Mouse (Mus musculus) layer of hippocampus, adult 11-12 months (tissue): Measurements from ENCODE around the gene Dmrt2.

Experiments
- DNase-seq: peaks from one replicate; pipeline ENCODE4 v3.0.0; 2022; ENCODE audit warnings: low spot score

The Dmrt2 gene

GRCm38 (mm10) chr19:25672101-25672950, at the start of gene Dmrt2:
TSS of gene Dmrt2 (plus strand) at chr19:25672411.
- DNase-seq = peak; percentile 15

GRCm38 (mm10) chr19:25628490-25628889, 43.7 kb upstream of the Dmrt2 start:
- DNase-seq = peak; percentile 65

DNA sequence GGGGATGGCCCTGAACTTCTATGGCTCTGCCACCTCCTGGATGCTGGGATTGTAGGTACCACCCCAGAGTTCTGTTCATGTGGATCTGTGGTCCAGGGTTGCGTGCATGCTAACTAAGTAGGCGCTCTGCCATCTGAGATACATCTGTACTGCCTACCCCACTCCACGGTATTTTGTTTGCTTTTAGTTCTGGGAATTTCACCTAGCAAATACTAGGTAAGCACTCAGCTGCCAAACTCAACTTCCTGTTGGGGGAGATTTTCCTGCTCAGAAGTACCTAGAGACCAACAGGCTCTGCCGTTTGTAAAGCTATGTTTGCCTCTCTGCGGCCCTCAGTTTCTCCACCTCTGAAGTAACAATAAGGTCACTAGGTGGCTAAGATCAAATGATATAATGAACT, 37.1 kb upstream of the Dmrt2 start:
- DNase-seq = no peak

- peak; percentile 58 for DNase-seq
Observed at GRCm38 (mm10) chr19:25635622-25636244, 36.5 kb upstream of the Dmrt2 start.

DNA sequence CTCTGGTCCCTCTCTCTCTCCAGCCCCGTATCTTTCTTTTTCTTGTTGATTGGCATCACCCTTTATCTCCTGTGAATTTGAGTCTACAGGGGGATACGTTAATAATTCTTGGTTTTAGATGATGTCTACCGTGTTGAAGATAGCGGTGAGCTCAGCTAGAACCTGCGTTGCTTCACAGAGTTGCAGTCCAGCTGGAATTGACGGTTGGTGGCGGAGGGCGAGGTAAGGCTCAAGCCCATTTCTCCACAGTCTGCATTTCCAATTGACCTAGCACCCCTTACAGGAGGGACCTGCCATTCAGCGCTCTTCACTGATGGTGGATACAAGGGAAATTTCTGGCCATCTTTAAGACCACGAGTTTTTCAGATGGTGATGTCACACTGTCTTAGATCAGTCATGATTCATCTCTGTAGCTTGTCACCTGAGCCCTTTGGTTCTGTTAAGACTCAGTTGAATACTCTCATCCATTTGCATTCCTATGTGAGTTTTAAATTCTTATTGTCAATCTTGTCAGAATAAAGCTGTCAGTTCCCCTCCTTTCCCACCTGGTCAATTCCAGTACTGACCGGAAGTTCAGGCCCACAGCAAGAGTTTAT, 33.3 kb upstream of the Dmrt2 start:
- no peak for DNase-seq

GRCm38 (mm10) chr19:25641786-25642185, 30.4 kb upstream of the Dmrt2 start:
- no peak for DNase-seq

DNA sequence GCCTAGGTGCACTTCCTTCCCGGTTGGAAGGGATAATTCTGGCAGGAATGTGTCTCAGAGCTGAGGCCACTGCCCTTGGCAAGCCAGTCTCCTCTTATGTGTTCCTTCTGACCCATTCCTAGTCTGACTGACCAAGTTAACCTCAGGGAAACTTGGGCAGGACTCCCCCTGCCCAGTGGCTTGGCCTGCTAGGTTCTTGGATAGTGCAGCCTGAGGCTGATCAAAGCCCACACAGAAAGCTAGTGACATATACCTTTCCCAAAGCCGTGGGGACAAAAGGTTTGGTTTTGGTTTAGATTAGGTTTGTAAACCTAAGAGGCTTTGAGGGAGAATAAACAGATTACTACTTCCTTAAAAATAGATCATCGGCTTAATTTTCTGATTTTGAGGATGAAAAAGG, 25.1 kb upstream of the Dmrt2 start:
- no peak for DNase-seq

DNA sequence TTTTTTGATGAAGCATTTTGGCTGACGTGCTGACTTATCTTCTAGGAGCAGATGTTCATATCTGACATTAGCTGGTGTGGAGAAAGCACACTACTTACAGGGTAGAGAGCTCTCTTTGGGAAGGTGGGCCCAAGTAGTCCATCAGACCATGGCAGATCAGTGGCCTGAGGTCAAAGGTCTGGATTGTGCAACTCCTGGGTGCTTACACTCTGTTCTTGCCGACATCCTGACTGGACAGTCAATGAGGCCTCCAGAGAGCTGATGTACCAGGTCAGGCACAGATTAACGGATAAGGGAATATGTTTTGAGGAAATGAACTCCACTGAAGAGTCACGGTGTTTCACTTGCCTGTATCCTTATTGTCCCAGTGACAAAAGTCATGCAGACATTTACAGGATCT, 23.5 kb upstream of the Dmrt2 start:
- DNase-seq = no peak

- no peak for DNase-seq
Observed at GRCm38 (mm10) chr19:25650474-25650873, 21.7 kb upstream of the Dmrt2 start.

DNA sequence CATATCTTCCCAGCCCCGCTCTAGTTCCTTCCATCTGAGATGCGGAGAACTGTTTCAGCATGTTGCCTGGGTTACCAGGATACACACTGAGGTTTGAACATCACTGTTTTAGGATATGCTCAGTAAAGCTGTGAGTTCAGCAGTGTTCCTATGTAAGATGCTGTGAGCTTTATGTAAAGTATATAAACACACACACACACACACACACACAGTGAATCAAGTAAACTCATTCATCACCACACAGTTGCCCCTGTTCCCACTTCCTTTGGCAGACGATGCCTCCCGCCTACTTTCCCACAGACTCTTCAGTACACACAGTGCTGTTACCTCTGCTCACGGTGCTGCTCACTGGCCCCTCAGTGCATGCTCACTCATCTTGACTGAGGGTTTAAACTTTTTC, 19.7 kb upstream of the Dmrt2 start:
- no peak for DNase-seq

- no peak for DNase-seq
Observed at GRCm38 (mm10) chr19:25654034-25654749, 18.0 kb upstream of the Dmrt2 start.

DNA sequence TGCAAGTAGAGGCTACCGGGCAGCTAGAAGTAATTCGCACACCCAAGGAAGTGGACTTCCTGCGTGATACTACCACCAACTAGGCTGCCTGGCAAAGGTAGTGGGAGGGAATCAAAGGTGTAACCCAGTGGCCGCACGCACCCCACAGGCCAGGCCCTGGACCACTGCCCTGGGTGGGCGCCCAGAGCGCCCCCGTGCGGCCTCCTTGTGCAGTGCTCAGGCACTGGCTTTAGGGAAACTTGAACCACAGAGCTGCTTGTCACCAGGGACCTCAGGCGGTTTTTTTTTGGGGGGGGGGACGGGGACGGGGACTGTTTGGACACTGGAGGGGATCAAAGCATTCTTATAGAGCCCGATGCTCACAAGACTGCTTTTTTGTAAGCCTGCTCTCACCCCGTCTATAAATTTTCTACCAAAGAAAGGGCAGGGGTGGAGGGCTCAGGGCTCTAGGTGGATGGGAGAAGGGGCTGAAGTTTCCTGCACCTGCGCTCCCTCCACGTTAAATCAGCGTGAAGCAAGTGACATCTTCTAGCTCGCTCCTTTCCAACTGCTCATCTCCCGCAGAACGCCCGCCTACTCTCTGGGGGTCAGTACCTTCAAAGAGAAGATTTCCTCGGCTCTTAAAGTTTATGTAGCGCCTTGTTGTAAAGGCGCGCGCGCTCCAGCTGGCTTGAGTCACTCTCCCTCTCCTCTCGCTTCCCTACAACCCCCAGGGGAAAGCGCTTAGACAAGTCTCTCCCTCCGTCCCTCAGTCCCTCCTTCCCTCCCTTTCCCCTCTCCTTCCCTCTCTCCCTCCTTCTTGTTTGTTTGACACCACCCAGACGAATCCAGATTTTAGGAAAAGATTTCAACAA, 6.5 kb upstream of the Dmrt2 start:
- DNase-seq = no peak

GRCm38 (mm10) chr19:25667836-25668235, 4.4 kb upstream of the Dmrt2 start:
- no peak for DNase-seq

GRCm38 (mm10) chr19:25669593-25670248, 2.5 kb upstream of the Dmrt2 start:
- DNase-seq = no peak

- DNase-seq = no peak
Observed at GRCm38 (mm10) chr19:25670571-25671285, 1.5 kb upstream of the Dmrt2 start.

- no peak for DNase-seq
Observed at GRCm38 (mm10) chr19:25671681-25672080, 530 bp upstream of the Dmrt2 start.

DNA sequence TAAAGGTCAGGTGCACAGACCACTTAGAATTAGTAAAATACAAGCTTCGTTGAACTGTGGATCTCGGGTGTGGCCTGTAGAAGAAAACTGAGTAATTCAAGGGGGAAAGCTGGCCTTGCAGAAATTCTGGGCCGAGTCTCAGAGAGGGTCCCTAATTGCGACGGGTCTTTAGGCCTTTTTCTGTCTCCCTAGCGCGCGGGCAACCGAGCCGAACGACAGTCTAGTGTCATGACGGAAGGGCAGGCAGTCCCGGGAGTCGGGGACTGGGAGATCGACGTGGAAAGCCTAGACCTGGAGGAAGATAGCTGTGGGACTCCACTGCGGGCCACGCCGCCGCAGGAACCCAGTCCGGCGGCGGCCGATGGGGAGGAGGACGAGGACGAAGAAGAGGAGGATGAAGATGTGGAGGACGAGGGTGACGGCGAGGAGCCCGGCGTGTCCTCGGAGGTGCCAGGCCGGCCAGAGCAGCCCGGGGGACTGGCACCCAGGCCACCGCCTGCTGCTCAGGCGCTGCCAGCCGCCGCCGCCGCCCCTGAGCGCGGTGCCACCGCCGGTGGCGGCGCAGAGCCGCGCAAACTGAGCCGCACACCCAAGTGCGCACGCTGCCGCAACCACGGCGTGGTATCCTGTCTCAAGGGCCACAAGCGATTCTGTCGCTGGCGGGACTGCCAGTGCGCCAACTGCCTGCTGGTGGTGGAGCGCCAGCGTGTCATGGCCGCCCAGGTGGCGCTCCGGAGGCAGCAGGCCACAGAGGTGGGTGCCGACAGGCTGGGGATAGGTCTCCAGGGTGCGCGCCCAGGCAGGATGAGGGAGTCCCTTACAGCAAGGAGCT, 1.2 kb downstream of the Dmrt2 start:
- DNase-seq = no peak

- DNase-seq = no peak
Observed at GRCm38 (mm10) chr19:25674056-25674420, 1.8 kb downstream of the Dmrt2 start.

- DNase-seq = no peak
Observed at GRCm38 (mm10) chr19:25674744-25675143, 2.5 kb downstream of the Dmrt2 start.
